Mouse (Mus musculus): ENCODE measurements around the gene Cul4a.

GRCm38 (mm10) chr8:13120882-13121665, 15.7 kb downstream of the Cul4a start:
- TF ChIP-seq CTCF (IDR thresholded peaks at IDR 0.05) (no peak), POLR2A (IDR thresholded peaks at IDR 0.05; ENCODE audit: insufficient read depth, low read depth, low read length) (no peak)

Measured in heart, adult 2 months (tissue).